Mouse (Mus musculus) MEL (cell line): ENCODE data around the gene Tmem269.

Experiments used
- CTCF ChIP-seq, 3 experiments: IDR thresholded peaks in 2 of 3; conservative IDR thresholded peaks in 1 of 3; 2 replicates each; pipeline ENCODE4 v1.5.1; 2011 to 2012; ENCODE audit warnings: low read length in 3 of 3, low read depth in 2 of 3, mild to moderate bottlenecking in 2 of 3, improper control_type of control experiment in 1 of 3, inconsistent platforms in 1 of 3, mixed read lengths in 1 of 3, moderate library complexity in 1 of 3; ENCODE audit not compliant: control insufficient read depth in 1 of 3, insufficient read depth in 1 of 3, poor library complexity in 1 of 3, severe bottlenecking in 1 of 3
- EP300 ChIP-seq, 2 experiments: IDR thresholded peaks; 2 replicates each; pipeline ENCODE4 v1.6.1; 2011; ENCODE audit warnings: improper control_type of control experiment in 2 of 2, low read length in 2 of 2, low read depth in 1 of 2, mild to moderate bottlenecking in 1 of 2
- HCFC1 ChIP-seq: IDR thresholded peaks from 2 replicates; pipeline ENCODE4 v1.6.1; 2012; ENCODE audit warnings: low read depth, mild to moderate bottlenecking, inconsistent platforms, low read length, improper control_type of control experiment, moderate library complexity
- KAT2A ChIP-seq: conservative IDR thresholded peaks from 2 replicates; pipeline ENCODE4 v1.6.1; 2012; ENCODE audit warnings: low read depth, low read length, improper control_type of control experiment, inconsistent platforms
- NRF1 ChIP-seq: IDR thresholded peaks from 2 replicates; pipeline ENCODE4 v1.6.1; 2014; ENCODE audit warnings: low read depth, mild to moderate bottlenecking, inconsistent platforms, low read length, improper control_type of control experiment, moderate library complexity; ENCODE audit not compliant: poor library complexity, insufficient read depth, severe bottlenecking
- POLR2A ChIP-seq, 2 experiments: IDR thresholded peaks; 2 replicates each; pipeline ENCODE4 v1.6.1; 2011 to 2012; ENCODE audit warnings: low read length in 2 of 2, mild to moderate bottlenecking in 2 of 2, control low read depth in 1 of 2, improper control_type of control experiment in 1 of 2, low read depth in 1 of 2, moderate library complexity in 1 of 2; ENCODE audit not compliant: control insufficient read depth in 1 of 2, insufficient read depth in 1 of 2, poor library complexity in 1 of 2
- SMC3 ChIP-seq: IDR thresholded peaks from 2 replicates; pipeline ENCODE4 v1.6.1; 2011; ENCODE audit warnings: low read depth, low read length, improper control_type of control experiment
- UBTF ChIP-seq: IDR thresholded peaks from 2 replicates; pipeline ENCODE4 v1.6.1; 2012; ENCODE audit warnings: low read depth, mild to moderate bottlenecking, inconsistent platforms, low read length, improper control_type of control experiment, moderate library complexity, borderline replicate concordance; ENCODE audit not compliant: insufficient read depth
- ZC3H11A ChIP-seq: IDR thresholded peaks from 2 replicates; pipeline ENCODE4 v1.6.1; 2012; ENCODE audit warnings: low read depth, mild to moderate bottlenecking, inconsistent platforms, low read length, improper control_type of control experiment

- TF ChIP-seq EP300 (IDR thresholded peaks at IDR 0.05; ENCODE audit: low read depth in 1 of 2, low read length in 2 of 2) = no peak
- TF ChIP-seq ZC3H11A = peak; percentile 55
- peak; percentile 70 to 78 (median 72) for TF ChIP-seq CTCF (IDR thresholded peaks at IDR 0.05 in 2 of 3, conservative IDR thresholded peaks at IDR 0.05 in 1 of 3; ENCODE audit: control insufficient read depth in 1 of 3, insufficient read depth in 1 of 3, low read depth in 2 of 3, low read length in 3 of 3, poor library complexity in 1 of 3, severe bottlenecking in 1 of 3)
- no peak for TF ChIP-seq POLR2A (IDR thresholded peaks at IDR 0.05; ENCODE audit: control insufficient read depth in 1 of 2, insufficient read depth in 1 of 2, low read depth in 1 of 2, low read length in 2 of 2, poor library complexity in 1 of 2)
- no peak for TF ChIP-seq UBTF
- TF ChIP-seq SMC3 = peak; percentile 68
- TF ChIP-seq HCFC1 = no peak
- no peak for TF ChIP-seq KAT2A
- no peak for TF ChIP-seq NRF1
Observed at GRCm38 (mm10) chr4:119157186-119157585, 60.8 kb downstream of the Tmem269 start.
